Mouse (Mus musculus): ENCODE measurements around the gene Stk38.

DNA sequence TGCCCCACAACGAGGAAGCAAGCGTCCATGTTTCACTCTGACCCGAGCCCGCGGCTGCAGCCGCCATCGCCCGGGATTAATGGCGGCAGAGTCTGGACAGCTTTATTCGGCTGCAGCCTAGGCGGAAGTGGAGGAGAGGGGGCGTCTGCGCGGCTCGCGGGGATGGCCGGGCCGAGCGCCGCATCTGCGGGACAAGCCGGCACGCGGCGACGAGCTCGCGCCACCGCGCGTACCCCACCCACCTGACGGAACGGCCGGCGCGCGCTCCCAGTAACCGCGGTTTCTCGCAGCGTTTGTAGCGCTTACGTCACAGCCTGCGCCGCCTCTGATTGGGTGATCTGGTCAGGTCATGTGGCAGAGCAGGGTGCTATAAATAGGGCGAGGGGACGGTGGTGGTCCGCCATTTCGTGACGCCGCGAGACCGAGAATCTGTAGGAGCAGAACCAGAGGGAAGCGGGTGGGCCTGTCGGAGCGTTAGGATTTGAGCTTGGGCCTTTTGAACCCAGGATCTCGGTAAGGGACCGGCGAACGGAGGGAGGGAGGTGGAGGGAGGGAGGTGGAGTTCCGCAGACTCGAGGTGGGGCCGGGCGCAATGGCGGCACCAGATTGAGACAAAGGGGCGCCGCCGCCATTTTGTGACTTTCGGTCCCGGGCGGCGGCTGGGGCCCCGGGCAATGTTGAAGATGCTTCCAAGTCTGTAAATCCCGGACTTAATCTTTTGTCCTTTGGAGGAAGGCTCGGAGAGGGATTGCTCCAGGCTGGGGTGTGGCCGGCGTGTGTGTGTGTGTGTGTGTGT is 24.7 kb upstream of the Stk38 start, which contains the start of gene Srsf3:
- TF ChIP-seq CTCF (IDR thresholded peaks at IDR 0.05; ENCODE audit: low read depth, low read length), result no peak
- TF ChIP-seq POLR2A (IDR thresholded peaks at IDR 0.05; ENCODE audit: extremely low read depth, insufficient read depth, low read length), result peak; percentile 98

Measured in liver, adult 2 months (tissue).